Mouse (Mus musculus) liver, embryonic 11.5 days (tissue): Measurements from ENCODE around the gene Gm14743. TPM values are rescaled to one million over a fixed set of nuclear protein-coding genes. Genes with fewer than 3 reads are reported as not detected.
"Not testable (repeated sequence)": the region's sequence is repeated elsewhere in the genome, so short reads cannot be mapped to it uniquely, and the experiment has no call there.

ENCODE experiments used
- ATAC-seq: fragments of 200-750 bp; cut with Nextera tagmentation; replicated peaks from 2 replicates; pipeline ENCODE4 v1.8.0; 2017; ENCODE audit warnings: moderate number of reproducible peaks, mild to moderate bottlenecking, moderate TSS enrichment, moderate library complexity; ENCODE audit not compliant: low FRiP score
- DNase-seq: peaks from one replicate; pipeline ENCODE4 v3.0.0-alpha.2; 2017; ENCODE audit warnings: low spot score
- H3K27ac ChIP-seq: fragments of 300-500 bp; sonication (generic); 2 replicates; pipeline ENCODE4 v1.5.1; 2014; ENCODE audit warnings: mild to moderate bottlenecking, low read depth, low read length, control low read depth
- H3K27me3 ChIP-seq: fragments of 300-500 bp; sonication (generic); replicated peaks from 2 replicates; pipeline ENCODE4 v1.6.1; 2014; ENCODE audit warnings: low read length, mixed read lengths; ENCODE audit not compliant: control insufficient read depth, insufficient read depth
- H3K36me3 ChIP-seq: fragments of 300-500 bp; sonication (generic); 2 replicates; pipeline ENCODE4 v1.6.1; 2014; ENCODE audit warnings: mild to moderate bottlenecking, low read length, moderate library complexity, mixed read lengths; ENCODE audit not compliant: control insufficient read depth, insufficient read depth
- H3K4me1 ChIP-seq: fragments of 300-500 bp; sonication (generic); replicated peaks from 2 replicates; pipeline ENCODE4 v1.6.1; 2014; ENCODE audit warnings: low read length, mixed read lengths; ENCODE audit not compliant: control insufficient read depth, insufficient read depth
- H3K4me2 ChIP-seq: fragments of 300-500 bp; sonication (generic); 2 replicates; pipeline ENCODE4 v1.6.1; 2014; ENCODE audit warnings: mild to moderate bottlenecking, control low read depth, moderate library complexity
- H3K4me3 ChIP-seq: fragments of 300-500 bp; sonication (generic); 2 replicates; pipeline ENCODE4 v1.5.1; 2014; ENCODE audit warnings: low read depth, low read length, control low read depth
- H3K9ac ChIP-seq: fragments of 300-500 bp; sonication (generic); 2 replicates; pipeline ENCODE4 v1.6.1; 2014; ENCODE audit warnings: low read depth, low read length, control low read depth
- H3K9me3 ChIP-seq: fragments of 300-500 bp; sonication (generic); 2 replicates; pipeline ENCODE4 v1.6.1; 2016; ENCODE audit warnings: low read length, inconsistent platforms, mixed read lengths; ENCODE audit not compliant: control insufficient read depth
- WGBS: fragments of 180-500 bp; shearing (Covaris S2); extraction: QIAGEN DNeasy Blood & Tissue Kit; methylation state at CpG from one replicate; pipeline ENCODE4 v1.1.7; 2014; 5-methylcytosine and 5-hydroxymethylcytosine counted together
- polyA plus RNA-seq: library from polyadenylated mRNA; unstranded; fragments of >200 nt; fragmentation: Nextera tagmentation; extraction: Ambion mirVana; gene quantifications from 2 replicates; pipeline ENCODE4 v1.2.1, GENCODE M21; 2014

The Gm14743 gene
- polyA plus RNA-seq = not detected in 2 replicates

DNA sequence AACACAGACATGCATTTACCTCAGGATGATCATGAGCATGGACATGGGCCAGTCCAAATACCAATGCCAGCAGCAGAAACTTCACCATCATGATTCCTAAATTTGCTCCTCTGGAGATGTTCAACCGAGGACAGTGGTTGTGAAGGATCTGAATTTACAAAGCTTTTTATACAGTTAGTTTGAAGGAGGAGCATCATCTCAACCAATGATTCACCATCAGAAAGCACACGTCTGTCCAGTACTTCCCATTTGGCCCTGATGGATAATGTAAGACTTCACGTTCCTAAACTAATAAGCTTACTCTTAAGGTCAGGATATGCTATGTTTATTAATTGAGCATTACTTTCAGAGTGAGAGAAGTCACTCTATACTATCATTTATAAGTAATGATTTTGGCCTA is at the start of gene Gm14743:
Gene Gm14743 (minus strand): TSS at position 101 of the 400 bp plus-strand sequence.
- ATAC-seq, DNase-seq, H3K9me3 ChIP-seq, H3K36me3 ChIP-seq, H3K4me1 ChIP-seq, H3K4me2 ChIP-seq, H3K4me3 ChIP-seq, H3K27ac ChIP-seq, H3K27me3 ChIP-seq, H3K9ac ChIP-seq: not testable (repeated sequence)
- no CpG with 5 or more reads among the region's 3 CpGs for WGBS

DNA sequence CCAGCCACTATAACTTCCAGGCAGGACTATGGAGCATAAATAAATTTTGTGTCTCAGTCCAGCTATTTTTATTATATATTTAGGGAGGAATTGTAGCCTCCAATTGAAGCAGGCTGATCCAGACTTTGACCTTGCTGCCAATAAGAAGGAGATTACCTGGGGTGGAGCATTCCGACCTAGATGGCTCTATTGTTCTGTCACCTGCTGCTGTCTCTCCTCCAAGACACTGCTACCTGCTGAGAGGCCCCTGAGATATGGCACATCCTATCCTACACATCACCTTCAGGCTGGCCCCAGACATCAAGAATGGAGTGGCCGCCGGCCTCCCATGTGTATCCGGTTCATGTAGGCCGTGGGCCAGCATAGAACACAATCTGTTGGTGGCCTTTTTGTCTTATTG is 42.9 kb downstream of the Gm14743 start:
- H3K9me3 ChIP-seq = no peaks in the 10 kb centered on the region
- H3K27ac ChIP-seq = no peak overlapping the region
- ATAC-seq (no peak), DNase-seq (no peak)
- H3K4me2 ChIP-seq = no peak overlapping the region
- H3K27me3 ChIP-seq = no peaks in the 10 kb centered on the region
- no peak overlapping the region for H3K9ac ChIP-seq
- H3K4me1 ChIP-seq = no peaks in the 10 kb centered on the region
- no peak overlapping the region for H3K4me3 ChIP-seq
- WGBS = 76% methylated on average over 5 of the region's 5 CpGs
- no peaks in the 10 kb centered on the region for H3K36me3 ChIP-seq

DNA sequence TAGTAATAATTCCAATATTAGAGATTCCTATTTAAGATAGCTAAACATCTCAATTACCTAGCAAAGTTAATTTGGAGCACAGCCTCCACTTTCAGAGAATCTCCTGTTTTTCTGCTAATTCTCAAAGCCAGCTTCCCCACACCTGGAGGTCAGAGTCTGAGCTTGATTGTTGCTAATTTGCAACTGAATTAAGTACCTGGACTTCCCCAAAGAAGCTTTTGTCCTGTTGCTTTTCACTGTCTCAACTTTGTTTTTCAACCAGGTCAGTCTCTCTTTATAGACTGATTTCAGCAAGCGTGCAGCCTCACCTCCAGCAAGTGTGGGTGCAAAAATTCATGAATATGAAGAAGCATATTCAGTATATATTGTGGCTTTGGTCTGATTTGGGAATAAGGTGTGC is 43.5 kb downstream of the Gm14743 start:
- H3K9ac ChIP-seq, H3K4me1 ChIP-seq, ATAC-seq, H3K4me2 ChIP-seq, H3K36me3 ChIP-seq, H3K27me3 ChIP-seq, H3K4me3 ChIP-seq, H3K9me3 ChIP-seq, DNase-seq, H3K27ac ChIP-seq: not testable (repeated sequence)
- WGBS = 64% methylated on average over 1 of the region's 1 CpGs

Other genes starting within 250 kb of the Gm14743 start
- gene Obp1a, start 154.5 kb downstream of the Gm14743 start, polyA plus RNA-seq = not detected in 2 replicates
- gene Gm5938, start 120.5 kb downstream of the Gm14743 start, polyA plus RNA-seq = not detected in 2 replicates
- not detected in 2 replicates for gene Obp1b, start 59.1 kb downstream of the Gm14743 start, polyA plus RNA-seq
- not detected in 2 replicates for gene 4930480E11Rik, start 123.7 kb upstream of the Gm14743 start, polyA plus RNA-seq